Mouse (Mus musculus): ENCODE data around the gene Mfsd5.

DNA sequence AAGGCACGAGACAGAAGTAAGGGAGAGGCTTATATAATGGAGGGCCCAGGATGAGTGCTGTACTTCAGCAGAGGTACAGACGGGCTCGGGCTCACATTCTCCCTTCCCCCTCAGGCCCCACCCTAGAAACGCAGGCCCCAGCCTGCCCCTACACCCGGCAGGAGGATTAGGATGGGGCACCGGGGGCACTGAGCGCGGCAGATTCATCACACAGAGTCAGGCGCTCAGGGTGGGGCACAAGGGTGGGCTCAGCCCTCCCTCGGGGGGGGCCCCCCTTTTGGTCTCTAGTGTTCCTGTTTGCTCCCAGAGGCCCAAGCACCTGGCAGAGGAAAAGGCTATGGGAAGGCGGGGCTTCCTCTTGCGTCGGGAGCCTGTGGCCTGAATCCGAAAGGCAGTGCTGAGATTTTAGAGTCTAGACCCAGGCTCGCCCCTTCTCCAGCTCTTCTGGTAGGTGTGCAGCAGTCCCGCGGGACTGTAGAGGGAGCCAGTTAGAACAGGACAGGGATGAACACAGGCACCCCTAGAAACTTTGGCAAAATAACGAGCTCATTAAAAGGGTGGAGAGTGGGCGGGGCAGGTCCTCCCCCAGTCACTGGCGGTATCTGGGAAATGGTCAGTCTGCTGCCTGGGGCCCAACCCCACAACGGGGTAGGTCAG lies 43.8 kb upstream of the Mfsd5 start:
- TF ChIP-seq EP300 (IDR thresholded peaks at IDR 0.05) (no peak), CTCF (IDR thresholded peaks at IDR 0.05) (peak; percentile 24)
